In the genomic region with DNA sequence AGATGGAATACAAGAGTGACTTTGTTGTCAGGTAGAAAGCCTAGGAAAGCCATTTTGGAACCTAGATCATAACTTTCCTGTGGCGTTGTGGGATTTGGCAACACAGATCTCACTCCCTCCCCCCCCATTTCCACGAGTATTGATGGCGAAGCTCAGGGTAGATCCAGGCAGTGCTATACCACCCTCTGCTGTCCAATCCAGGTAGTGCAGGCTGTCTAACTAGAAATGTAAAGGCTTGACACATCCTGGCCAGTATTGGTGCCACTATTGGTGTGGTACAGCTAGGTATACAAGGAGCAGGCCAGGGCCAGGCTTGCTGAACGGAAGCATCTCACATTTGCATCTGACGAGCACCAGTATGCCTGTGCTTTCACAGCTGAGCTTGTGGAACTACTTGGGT, we compare ENCODE assay signal across 9 mouse cellular contexts. TPM values are rescaled to one million over a fixed set of nuclear protein-coding genes. Genes with fewer than 3 reads are reported as not detected.
A peak's percentile ranks its signal among the peaks of the same experiment; 100 is the strongest.
DNase-seq lines count a peak whose midpoint lies in the region; ATAC-seq lines count a peak whose summit lies in the region.
"Had no signal": no experiment of that assay in that cellular context is flagged by ENCODE, and none has a peak within 500 bp of the region (broad histone marks: within the 10 kb centered on the region; RNA-seq: fewer than 3 reads in every experiment).

No protein-coding gene starts in this region.

- H3K27me3 ChIP-seq in forebrain, embryonic 11.5 days (ENCODE audit: control insufficient read depth, insufficient read depth, low read length): no peaks in the 10 kb centered on the region
- no peaks in the 10 kb centered on the region for H3K27me3 ChIP-seq in hindbrain, embryonic 10.5 days (ENCODE audit: insufficient read depth, poor library complexity, severe bottlenecking)

- 22% methylated on average over 5 of the region's 5 CpGs for WGBS in forebrain, embryonic 11.5 days
- WGBS in hindbrain, embryonic 10.5 days: 26% methylated on average over 5 of the region's 5 CpGs

- H3K4me3 ChIP-seq in forebrain, embryonic 11.5 days (ENCODE audit: low read depth, low read length): no peak overlapping the region
- no peak overlapping the region for H3K4me3 ChIP-seq in hindbrain, embryonic 10.5 days

- H3K27ac ChIP-seq in forebrain, embryonic 11.5 days (ENCODE audit: low read depth, low read length): no peak overlapping the region
- no peak overlapping the region for H3K27ac ChIP-seq in hindbrain, embryonic 10.5 days
- H3K27ac ChIP-seq: macrophage had no signal

- DNase-seq in MN1 (ENCODE audit: low spot score): peak; percentile 74
- peak; percentile 41 for DNase-seq in c-Kit-positive CD71-positive TER-119-negative erythroid progenitor cells, embryonic 14.5 days (ENCODE audit: low read depth)
- peak; percentile 87 for DNase-seq in forebrain, embryonic 11.5 days (ENCODE audit: low spot score)
- peak; percentile 80 for DNase-seq in hindbrain, embryonic 10.5 days (ENCODE audit: low spot score)
- peak; percentile 58 to 93 for DNase-seq in layer of hippocampus, adult 8-10 months (ENCODE audit: low spot score in 2 of 2)
- peak; percentile 86 for DNase-seq in lung, postnatal 10 days
- DNase-seq in retina, postnatal 1 day: peak; percentile 85
- DNase-seq in urinary bladder, postnatal 14 days (ENCODE audit: low spot score): peak; percentile 74

- H3K4me1 ChIP-seq in forebrain, embryonic 11.5 days (replicated peaks; ENCODE audit: control insufficient read depth, insufficient read depth, low read length): no peaks in the 10 kb centered on the region
- H3K4me1 ChIP-seq in hindbrain, embryonic 10.5 days (replicated peaks): no peaks in the 10 kb centered on the region

- peak; percentile 73 for ATAC-seq in forebrain, embryonic 11.5 days (replicated peaks; ENCODE audit: low FRiP score)

- H3K36me3 ChIP-seq in forebrain, embryonic 11.5 days (ENCODE audit: control insufficient read depth, insufficient read depth, low read length): no peaks in the 10 kb centered on the region
- no peaks in the 10 kb centered on the region for H3K36me3 ChIP-seq in hindbrain, embryonic 10.5 days

- no peaks in the 10 kb centered on the region for H3K9me3 ChIP-seq in forebrain, embryonic 11.5 days (ENCODE audit: control insufficient read depth, low read length)
- H3K9me3 ChIP-seq in hindbrain, embryonic 10.5 days: no peaks in the 10 kb centered on the region

- no peak overlapping the region for H3K9ac ChIP-seq in forebrain, embryonic 11.5 days (ENCODE audit: low read length)

- H3K4me2 ChIP-seq in forebrain, embryonic 11.5 days (ENCODE audit: low read depth, low read length, severe bottlenecking): no peak overlapping the region

RNA-seq across cellular contexts. Expression of gene Upp1, which starts 18.6 kb away (rescaled TPM):
- polyA plus RNA-seq in forebrain, embryonic 11.5 days (2014; fragmentation: Nextera tagmentation; extraction: Ambion mirVana): 2.3 and 5.0 TPM in 2 replicates
- 12.0 and 14.8 TPM in 2 replicates for polyA plus RNA-seq in hindbrain, embryonic 10.5 days (2016; fragmentation: Nextera tagmentation; extraction: Ambion mirVana)
- 1 to 10 TPM; 2.8 to 4.4 (median 3.4) TPM for total RNA-seq in layer of hippocampus, adult 8-10 months (2022)
- polyA plus RNA-seq: macrophage had no signal

RNA-seq across cellular contexts. Expression of gene Abca13, which starts 55.3 kb away (rescaled TPM):
- 0.03 TPM in 1 of 2 replicates, not detected in the other for polyA plus RNA-seq in forebrain, embryonic 11.5 days (2014; fragmentation: Nextera tagmentation; extraction: Ambion mirVana)
- polyA plus RNA-seq in hindbrain, embryonic 10.5 days (2016; fragmentation: Nextera tagmentation; extraction: Ambion mirVana): 0.01 TPM in 2 replicates
- under 1 TPM in 2 of 4 experiments, not detected in 2; 0.02 to 0.05 TPM for total RNA-seq in layer of hippocampus, adult 8-10 months (2022)
